Mouse (Mus musculus) T-helper 2 cell (primary cell): Measurements from ENCODE around the gene 4930438A08Rik.

ENCODE experiments used
- in situ Hi-C: fragments of 300-600 bp; cut with MboI, MseI; formaldehyde crosslinking; loops from one replicate; pipeline ENCODE4 v1.15.1; 2025; ENCODE audit warnings: high pct_unique_total_duplicates

The 4930438A08Rik gene

GRCm38 (mm10) chr11:58281970-58282496 lies 7.4 kb downstream of the 4930438A08Rik start:
- in situ Hi-C loops = no loop called here

- in situ Hi-C loops = no loop called here
Observed at GRCm38 (mm10) chr11:58282518-58282917, 7.9 kb downstream of the 4930438A08Rik start.

GRCm38 (mm10) chr11:58289992-58290682 lies 15.5 kb downstream of the 4930438A08Rik start:
- in situ Hi-C loops = no loop called here

GRCm38 (mm10) chr11:58290812-58291211 lies 16.2 kb downstream of the 4930438A08Rik start:
- in situ Hi-C loops = no loop called here

GRCm38 (mm10) chr11:58292791-58293190 lies 18.2 kb downstream of the 4930438A08Rik start:
- in situ Hi-C loops = no loop called here

- in situ Hi-C loops = no loop called here
Observed at GRCm38 (mm10) chr11:58297396-58297795, 22.8 kb downstream of the 4930438A08Rik start.

- in situ Hi-C loops = loop anchor here (5.0 to 25.0 kb wide), 2 partner anchors 129 to 339 kb away; partner anchors contain the start of gene Mrpl22
Observed at GRCm38 (mm10) chr11:58301057-58301456, 26.5 kb downstream of the 4930438A08Rik start.

GRCm38 (mm10) chr11:58301837-58302754 lies 27.5 kb downstream of the 4930438A08Rik start:
- in situ Hi-C loops = loop anchor here (5.0 to 25.0 kb wide), 2 partner anchors 130 to 340 kb away; partner anchors contain the start of gene Mrpl22

GRCm38 (mm10) chr11:58302774-58303445 lies 28.3 kb downstream of the 4930438A08Rik start:
- in situ Hi-C loops = loop anchor here (5.0 to 25.0 kb wide), 2 partner anchors 131 to 341 kb away; partner anchors contain the start of gene Mrpl22

GRCm38 (mm10) chr11:58303594-58303993 lies 29.0 kb downstream of the 4930438A08Rik start:
- in situ Hi-C loops = loop anchor here (5.0 to 25.0 kb wide), 2 partner anchors 131 to 341 kb away; partner anchors contain the start of gene Mrpl22

GRCm38 (mm10) chr11:58305299-58305698 lies 30.7 kb downstream of the 4930438A08Rik start:
- in situ Hi-C loops = loop anchor here (25.0 kb wide), 1 partner anchor 343 kb away; no protein-coding TSS in a partner anchor

GRCm38 (mm10) chr11:58306860-58307308 lies 32.3 kb downstream of the 4930438A08Rik start, which contains the start of gene Zfp692:
Gene Zfp692 (plus strand): TSS chr11:58307069.
- in situ Hi-C loops = loop anchor here (25.0 kb wide), 1 partner anchor 345 kb away; no protein-coding TSS in a partner anchor

GRCm38 (mm10) chr11:58307411-58308080 lies 32.9 kb downstream of the 4930438A08Rik start:
- in situ Hi-C loops = loop anchor here (25.0 kb wide), 1 partner anchor 345 kb away; no protein-coding TSS in a partner anchor

GRCm38 (mm10) chr11:58308661-58309060 lies 34.1 kb downstream of the 4930438A08Rik start:
- in situ Hi-C loops = loop anchor here (25.0 kb wide), 1 partner anchor 346 kb away; no protein-coding TSS in a partner anchor

- in situ Hi-C loops = loop anchor here (25.0 kb wide), 1 partner anchor 352 kb away; no protein-coding TSS in a partner anchor
Observed at GRCm38 (mm10) chr11:58314069-58314468, 39.5 kb downstream of the 4930438A08Rik start.

- in situ Hi-C loops = loop anchor here (25.0 kb wide), 1 partner anchor 353 kb away; no protein-coding TSS in a partner anchor
Observed at GRCm38 (mm10) chr11:58315536-58316168, 41.1 kb downstream of the 4930438A08Rik start.

GRCm38 (mm10) chr11:58316344-58316743 lies 41.7 kb downstream of the 4930438A08Rik start:
- in situ Hi-C loops = loop anchor here (25.0 kb wide), 1 partner anchor 354 kb away; no protein-coding TSS in a partner anchor

- in situ Hi-C loops = loop anchor here (25.0 kb wide), 1 partner anchor 355 kb away; no protein-coding TSS in a partner anchor
Observed at GRCm38 (mm10) chr11:58316768-58317390, 42.3 kb downstream of the 4930438A08Rik start.
